Mouse (Mus musculus) lung, postnatal 0 days (tissue): ENCODE data around the gene Rgs6. TPM values are rescaled to one million over a fixed set of nuclear protein-coding genes. Genes with fewer than 3 reads are reported as not detected.

Experiments used
- ATAC-seq: fragments of 200-750 bp; cut with Nextera tagmentation; 2 replicates; pipeline ENCODE4 v1.8.0; 2017; ENCODE audit warnings: moderate library complexity
- DNase-seq: peaks from one replicate; pipeline ENCODE4 v3.0.0-alpha.2; 2016; ENCODE audit warnings: low spot score
- H3K27ac ChIP-seq: fragments of 300-500 bp; sonication (generic); 2 replicates; pipeline ENCODE4 v1.5.1; 2014; ENCODE audit warnings: antibody characterized with exemption, mild to moderate bottlenecking, low read length, mixed read lengths
- H3K27me3 ChIP-seq: fragments of 300-500 bp; sonication (generic); replicated peaks from 2 replicates; pipeline ENCODE4 v1.6.1; 2014; ENCODE audit warnings: low read length, mixed read lengths; ENCODE audit not compliant: insufficient read depth
- H3K36me3 ChIP-seq: fragments of 300-500 bp; sonication (generic); 2 replicates; pipeline ENCODE4 v1.6.1; 2014; ENCODE audit warnings: low read length, mixed read lengths; ENCODE audit not compliant: insufficient read depth
- H3K4me1 ChIP-seq: fragments of 300-500 bp; sonication (generic); 2 replicates; pipeline ENCODE4 v1.6.1; 2014; ENCODE audit warnings: antibody characterized with exemption, low read depth, low read length, mixed read lengths; ENCODE audit not compliant: insufficient read depth
- H3K4me2 ChIP-seq: fragments of 300-500 bp; sonication (generic); replicated peaks from 2 replicates; pipeline ENCODE4 v1.6.1; 2014; ENCODE audit warnings: low read depth, mild to moderate bottlenecking, low read length, moderate library complexity, mixed read lengths
- H3K4me3 ChIP-seq: fragments of 300-500 bp; sonication (generic); 2 replicates; pipeline ENCODE4 v1.5.1; 2014; ENCODE audit warnings: low read depth, low read length
- H3K9ac ChIP-seq: fragments of 300-500 bp; sonication (generic); replicated peaks from 2 replicates; pipeline ENCODE4 v1.6.1; 2014; ENCODE audit warnings: low read depth, mild to moderate bottlenecking
- H3K9me3 ChIP-seq: fragments of 300-500 bp; sonication (generic); 2 replicates; pipeline ENCODE4 v1.6.1; 2016; ENCODE audit warnings: low read length, mixed read lengths
- CTCF ChIP-seq: IDR thresholded peaks from 2 replicates; pipeline ENCODE4 v1.5.1; 2016; ENCODE audit warnings: antibody characterized with exemption, mild to moderate bottlenecking
- EP300 ChIP-seq: IDR thresholded peaks from 2 replicates; pipeline ENCODE4 v1.6.1; 2016; ENCODE audit warnings: antibody characterized with exemption, mild to moderate bottlenecking, control low read depth
- WGBS: fragments of 180-500 bp; shearing (Covaris S2); extraction: QIAGEN DNeasy Blood & Tissue Kit; methylation state at CpG from one replicate; pipeline ENCODE4 v1.1.7; 2014; 5-methylcytosine and 5-hydroxymethylcytosine counted together
- polyA plus RNA-seq: library from polyadenylated mRNA; unstranded; fragments of >200 nt; fragmentation: Nextera tagmentation; extraction: Ambion mirVana; gene quantifications from 2 replicates; pipeline ENCODE4 v1.2.1, GENCODE M21; 2015

Gene Rgs6
- polyA plus RNA-seq, 1 experiment from 2014 or later: 2.6 TPM

- DNase-seq (no peak), ATAC-seq (no peak)
- no peak overlapping the region for H3K4me2 ChIP-seq
- WGBS: 40% methylated on average over 3 of the region's 3 CpGs
- no peaks in the 10 kb centered on the region for H3K27me3 ChIP-seq
- no peak for TF ChIP-seq EP300
- no peak for TF ChIP-seq CTCF
- H3K9ac ChIP-seq: no peak overlapping the region
- H3K27ac ChIP-seq: no peak overlapping the region
- no peaks in the 10 kb centered on the region for H3K4me1 ChIP-seq
- H3K36me3 ChIP-seq: no peaks in the 10 kb centered on the region
- H3K9me3 ChIP-seq: no peaks in the 10 kb centered on the region
- no peak overlapping the region for H3K4me3 ChIP-seq
Observed at GRCm38 (mm10) chr12:83143071-83143470, 555.0 kb downstream of the Rgs6 start.

- ATAC-seq (no peak), DNase-seq (no peak)
- TF ChIP-seq CTCF: no peak
- no peak for TF ChIP-seq EP300
- H3K27me3 ChIP-seq: no peaks in the 10 kb centered on the region
- H3K9ac ChIP-seq: no peak overlapping the region
- no peaks in the 10 kb centered on the region for H3K9me3 ChIP-seq
- H3K36me3 ChIP-seq: no peaks in the 10 kb centered on the region
- WGBS: 80% methylated on average over 1 of the region's 1 CpGs
- H3K4me1 ChIP-seq: no peaks in the 10 kb centered on the region
- H3K4me2 ChIP-seq: no peak overlapping the region
- no peak overlapping the region for H3K27ac ChIP-seq
- H3K4me3 ChIP-seq: no peak overlapping the region
Observed at GRCm38 (mm10) chr12:83143574-83143973, 555.5 kb downstream of the Rgs6 start.

- H3K9me3 ChIP-seq: no peaks in the 10 kb centered on the region
- H3K9ac ChIP-seq: no peak overlapping the region
- H3K27ac ChIP-seq: no peak overlapping the region
- H3K4me2 ChIP-seq: no peak overlapping the region
- no peaks in the 10 kb centered on the region for H3K4me1 ChIP-seq
- TF ChIP-seq EP300: no peak
- no peak for TF ChIP-seq CTCF
- no peaks in the 10 kb centered on the region for H3K27me3 ChIP-seq
- DNase-seq (no peak), ATAC-seq (no peak)
- H3K36me3 ChIP-seq: no peaks in the 10 kb centered on the region
- no peak overlapping the region for H3K4me3 ChIP-seq
- WGBS: 80% methylated on average over 3 of the region's 3 CpGs
Observed at GRCm38 (mm10) chr12:83145074-83145473, 557.0 kb downstream of the Rgs6 start.

GRCm38 (mm10) chr12:83145902-83146301, 557.8 kb downstream of the Rgs6 start:
- TF ChIP-seq CTCF (no peak), EP300 (no peak)
- Histone ChIP-seq H3K27ac (no peak overlapping the region), H3K4me3 (no peak overlapping the region), H3K9ac (no peak overlapping the region), H3K9me3 (no peaks in the 10 kb centered on the region), H3K36me3 (no peaks in the 10 kb centered on the region), H3K27me3 (no peaks in the 10 kb centered on the region), H3K4me2 (no peak overlapping the region), H3K4me1 (no peaks in the 10 kb centered on the region)
- WGBS: 57% methylated on average over 3 of the region's 3 CpGs
- ATAC-seq (no peak), DNase-seq (no peak)

- no peaks in the 10 kb centered on the region for H3K36me3 ChIP-seq
- H3K27ac ChIP-seq: no peak overlapping the region
- DNase-seq (no peak), ATAC-seq (no peak)
- H3K4me3 ChIP-seq: no peak overlapping the region
- no peak overlapping the region for H3K9ac ChIP-seq
- H3K9me3 ChIP-seq: no peaks in the 10 kb centered on the region
- 57% methylated on average over 2 of the region's 2 CpGs for WGBS
- no peak for TF ChIP-seq CTCF
- TF ChIP-seq EP300: no peak
- H3K27me3 ChIP-seq: no peaks in the 10 kb centered on the region
- H3K4me1 ChIP-seq: no peaks in the 10 kb centered on the region
- no peak overlapping the region for H3K4me2 ChIP-seq
Observed at GRCm38 (mm10) chr12:83146917-83147316, 558.8 kb downstream of the Rgs6 start.

GRCm38 (mm10) chr12:83150030-83150429, 561.9 kb downstream of the Rgs6 start:
- TF ChIP-seq EP300 (no peak), CTCF (no peak)
- DNase-seq (no peak), ATAC-seq (no peak)
- H3K9me3 ChIP-seq: no peaks in the 10 kb centered on the region
- H3K4me2 ChIP-seq: no peak overlapping the region
- no peaks in the 10 kb centered on the region for H3K36me3 ChIP-seq
- H3K27ac ChIP-seq: no peak overlapping the region
- 65% methylated on average over 3 of the region's 7 CpGs for WGBS
- no peaks in the 10 kb centered on the region for H3K27me3 ChIP-seq
- no peak overlapping the region for H3K4me3 ChIP-seq
- H3K9ac ChIP-seq: no peak overlapping the region
- no peaks in the 10 kb centered on the region for H3K4me1 ChIP-seq

GRCm38 (mm10) chr12:83150813-83151212, 562.7 kb downstream of the Rgs6 start:
- H3K36me3 ChIP-seq: no peaks in the 10 kb centered on the region
- no peaks in the 10 kb centered on the region for H3K4me1 ChIP-seq
- H3K27me3 ChIP-seq: no peaks in the 10 kb centered on the region
- ATAC-seq (no peak), DNase-seq (no peak)
- no peak overlapping the region for H3K9ac ChIP-seq
- TF ChIP-seq CTCF: no peak
- no peak for TF ChIP-seq EP300
- H3K4me2 ChIP-seq: no peak overlapping the region
- H3K4me3 ChIP-seq: no peak overlapping the region
- no peaks in the 10 kb centered on the region for H3K9me3 ChIP-seq
- no peak overlapping the region for H3K27ac ChIP-seq
- 78% methylated on average over 9 of the region's 9 CpGs for WGBS
